In genomic region chr10:62866035-62866791, GRCm38 (mm10) we compare ENCODE assay signal across 7 mouse cellular contexts. TPM values are rescaled to one million over a fixed set of nuclear protein-coding genes. Genes with fewer than 3 reads are reported as not detected.
DNase-seq lines count a peak whose midpoint lies in the region; ATAC-seq lines count a peak whose summit lies in the region.

No protein-coding gene starts in this region.

- H3K36me3 ChIP-seq in hindbrain, embryonic 16.5 days (ENCODE audit: control insufficient read depth, insufficient read depth, low read length), result no peaks in the 10 kb centered on the region
- H3K36me3 ChIP-seq in midbrain, embryonic 15.5 days (replicated peaks), result no peaks in the 10 kb centered on the region

- H3K4me2 ChIP-seq in hindbrain, embryonic 16.5 days (ENCODE audit: low read length), result peak overlapping the region; percentile 79
- peak overlapping the region; percentile 71 for H3K4me2 ChIP-seq in midbrain, embryonic 15.5 days

- H3K27ac ChIP-seq in hindbrain, embryonic 16.5 days (ENCODE audit: low read depth, low read length), result peak overlapping the region; percentile 98
- peak overlapping the region; percentile 99 for H3K27ac ChIP-seq in midbrain, embryonic 15.5 days

- intact Hi-C loops in left cerebral cortex, postnatal 4 days (cut with DNase I), result no loop called here

- 6% methylated on average over 11 of the region's 11 CpGs for WGBS in hindbrain, embryonic 16.5 days
- WGBS in midbrain, embryonic 15.5 days, result 8% methylated on average over 11 of the region's 11 CpGs

- ATAC-seq in hindbrain, embryonic 16.5 days, result peak; percentile 46
- ATAC-seq in midbrain, embryonic 15.5 days (replicated peaks), result peak; percentile 73

- peak; percentile 57 for DNase-seq in adrenal gland, postnatal 10 days
- peak; percentile 77 for DNase-seq in cerebellum, adult 9-10 months
- DNase-seq in gastrocnemius, postnatal 10 days, result peak; percentile 52
- peak; percentile 60 for DNase-seq in left cerebral cortex, postnatal 4 days
- no peak for DNase-seq in thymus, adult 18-20 months

- no peaks in the 10 kb centered on the region for H3K27me3 ChIP-seq in hindbrain, embryonic 16.5 days (replicated peaks; ENCODE audit: control insufficient read depth, insufficient read depth, low read length)
- H3K27me3 ChIP-seq in midbrain, embryonic 15.5 days (replicated peaks), result no peaks in the 10 kb centered on the region

- H3K4me1 ChIP-seq in hindbrain, embryonic 16.5 days (ENCODE audit: control insufficient read depth, insufficient read depth, low read depth, low read length), result peaks cover 20% of the 10 kb centered on the region
- H3K4me1 ChIP-seq in midbrain, embryonic 15.5 days, result peaks cover 32% of the 10 kb centered on the region

- no peaks in the 10 kb centered on the region for H3K9me3 ChIP-seq in hindbrain, embryonic 16.5 days (ENCODE audit: control insufficient read depth, low read length)
- no peaks in the 10 kb centered on the region for H3K9me3 ChIP-seq in midbrain, embryonic 15.5 days

- peak overlapping the region; percentile 85 for H3K9ac ChIP-seq in hindbrain, embryonic 16.5 days (ENCODE audit: low read depth, low read length)
- peak overlapping the region; percentile 89 for H3K9ac ChIP-seq in midbrain, embryonic 15.5 days

- H3K4me3 ChIP-seq in hindbrain, embryonic 16.5 days (ENCODE audit: low read length), result peak overlapping the region; percentile 55
- peak overlapping the region; percentile 59 for H3K4me3 ChIP-seq in midbrain, embryonic 15.5 days

RNA-seq across cellular contexts. Expression of gene Tet1, which starts 42.6 kb away (rescaled TPM):
- total RNA-seq in adrenal gland, postnatal 10 days (2021), result 10 to 100 TPM in 1 of 2 experiments, 1 to 10 TPM in 1; 7.3 to 12.8 TPM
- total RNA-seq in gastrocnemius, postnatal 10 days (2021), result 10 to 100 TPM; 15.3 to 26.2 TPM
- 38.7 and 39.5 TPM in 2 replicates for polyA plus RNA-seq in hindbrain, embryonic 16.5 days (2015; fragmentation: Nextera tagmentation; extraction: Ambion mirVana)
- 10 to 100 TPM; 52.4 to 53.9 TPM for total RNA-seq in left cerebral cortex, postnatal 4 days (2021)
- polyA plus RNA-seq in midbrain, embryonic 15.5 days (2015; fragmentation: Nextera tagmentation; extraction: Ambion mirVana), result 41.8 and 43.0 TPM in 2 replicates

RNA-seq across cellular contexts. Expression of gene Slc25a16, which starts 54.2 kb away (rescaled TPM):
- 10 to 100 TPM; 41.5 to 45.3 TPM for total RNA-seq in adrenal gland, postnatal 10 days (2021)
- total RNA-seq in gastrocnemius, postnatal 10 days (2021), result 10 to 100 TPM; 19.8 to 22.0 TPM
- 15.0 and 15.6 TPM in 2 replicates for polyA plus RNA-seq in hindbrain, embryonic 16.5 days (2015; fragmentation: Nextera tagmentation; extraction: Ambion mirVana)
- 10 to 100 TPM; 22.1 to 22.6 TPM for total RNA-seq in left cerebral cortex, postnatal 4 days (2021)
- 13.9 and 14.3 TPM in 2 replicates for polyA plus RNA-seq in midbrain, embryonic 15.5 days (2015; fragmentation: Nextera tagmentation; extraction: Ambion mirVana)

Comparison
In these comparisons a context has a peak if more than half of its experiments do, and no peak if none do; other contexts are left out.
1. DNase-seq: peak in adrenal gland, postnatal 10 days (single experiment), cerebellum, adult 9-10 months (single experiment), gastrocnemius, postnatal 10 days (single experiment) and left cerebral cortex, postnatal 4 days (single experiment); none in thymus, adult 18-20 months (0 of 2).